Mouse (Mus musculus) heart, embryonic 15.5 days (tissue): ENCODE data around the gene Pdzrn3. TPM values are rescaled to one million over a fixed set of nuclear protein-coding genes. Genes with fewer than 3 reads are reported as not detected.

Experiments used
- ATAC-seq: fragments of 200-750 bp; cut with Nextera tagmentation; replicated peaks from 2 replicates; pipeline ENCODE4 v1.8.0; 2017; ENCODE audit warnings: low read depth, moderate TSS enrichment; ENCODE audit not compliant: insufficient number of reproducible peaks, insufficient read depth, low FRiP score
- H3K27ac ChIP-seq: fragments of 300-500 bp; sonication (generic); 2 replicates; pipeline ENCODE4 v1.5.1; 2015; ENCODE audit warnings: mild to moderate bottlenecking, inconsistent platforms
- H3K27me3 ChIP-seq: fragments of 300-500 bp; sonication (generic); 2 replicates; pipeline ENCODE4 v1.6.1; 2015; ENCODE audit warnings: inconsistent platforms
- H3K36me3 ChIP-seq: fragments of 300-500 bp; sonication (generic); 2 replicates; pipeline ENCODE4 v1.6.1; 2015; ENCODE audit warnings: mild to moderate bottlenecking, inconsistent platforms
- H3K4me1 ChIP-seq: fragments of 300-500 bp; sonication (generic); replicated peaks from 2 replicates; pipeline ENCODE4 v1.6.1; 2015; ENCODE audit warnings: inconsistent platforms
- H3K4me2 ChIP-seq: fragments of 300-500 bp; sonication (generic); 2 replicates; pipeline ENCODE4 v1.6.1; 2015; ENCODE audit warnings: inconsistent platforms, mild to moderate bottlenecking, moderate library complexity
- H3K4me3 ChIP-seq: fragments of 300-500 bp; sonication (generic); 2 replicates; pipeline ENCODE4 v1.5.1; 2015; ENCODE audit warnings: mild to moderate bottlenecking, inconsistent platforms
- H3K9ac ChIP-seq: fragments of 300-500 bp; sonication (generic); 2 replicates; pipeline ENCODE4 v1.6.1; 2015; ENCODE audit warnings: mild to moderate bottlenecking, inconsistent platforms
- H3K9me3 ChIP-seq: fragments of 300-500 bp; sonication (generic); replicated peaks from 2 replicates; pipeline ENCODE4 v1.6.1; 2016; ENCODE audit warnings: inconsistent platforms
- WGBS: fragments of 180-500 bp; shearing (Covaris S2); methylation state at CpG from one replicate; pipeline ENCODE4 v1.1.7; 2015; ENCODE audit warnings: mixed read lengths; 5-methylcytosine and 5-hydroxymethylcytosine counted together
- polyA plus RNA-seq: library from polyadenylated mRNA; unstranded; fragments of >200 nt; fragmentation: Nextera tagmentation; extraction: Ambion mirVana; gene quantifications from 2 replicates; pipeline ENCODE4 v1.2.1, GENCODE M21; 2015

Pdzrn3 gene
- polyA plus RNA-seq, 1 experiment from 2014 or later, result 12.8 TPM

- no peak overlapping the region for H3K4me2 ChIP-seq
- H3K9me3 ChIP-seq, result no peaks in the 10 kb centered on the region
- H3K36me3 ChIP-seq, result no peaks in the 10 kb centered on the region
- H3K27ac ChIP-seq, result no peak overlapping the region
- WGBS, result 70% methylated on average over 14 of the region's 14 CpGs
- no peak overlapping the region for H3K9ac ChIP-seq
- no peaks in the 10 kb centered on the region for H3K27me3 ChIP-seq
- H3K4me3 ChIP-seq, result no peak overlapping the region
- no peak for ATAC-seq
- no peaks in the 10 kb centered on the region for H3K4me1 ChIP-seq
These were observed 275.7 kb downstream of the Pdzrn3 start for GRCm38 (mm10) chr6:101101709-101102654.
